Mouse (Mus musculus): ENCODE data around the gene Sox5.

- TF ChIP-seq CTCF (IDR thresholded peaks at IDR 0.05; ENCODE audit: extremely low read depth, insufficient read depth, low read length) (no peak), POLR2A (IDR thresholded peaks at IDR 0.05; ENCODE audit: extremely low read depth, insufficient read depth, low read length) (no peak)
Observed at GRCm38 (mm10) chr6:143859535-143859934, 922.2 kb downstream of the Sox5 start.

Measured in cortical plate, adult 2 months (tissue).